Mouse (Mus musculus): ENCODE results near the gene Zbtb17. TPM values are rescaled to one million over a fixed set of nuclear protein-coding genes. Genes with fewer than 3 reads are reported as not detected.
A peak's percentile ranks its signal among the peaks of the same experiment; 100 is the strongest.

The Zbtb17 gene
- polyA plus RNA-seq, 1 experiment from 2014 or later = 29.5 TPM

GRCm38 (mm10) chr4:141423691-141424431 lies 20.6 kb upstream of the Zbtb17 start:
- no peaks in the 10 kb centered on the region for H3K36me3 ChIP-seq (replicated peaks; ENCODE audit: control insufficient read depth, insufficient read depth)
- no peak overlapping the region for H3K27ac ChIP-seq
- no peak overlapping the region for H3K9ac ChIP-seq
- WGBS = 89% methylated on average over 13 of the region's 13 CpGs
- H3K4me2 ChIP-seq (replicated peaks) = no peak overlapping the region
- DNase-seq (ENCODE audit: low spot score) (no peak), ATAC-seq (ENCODE audit: low FRiP score) (no peak)
- no peaks in the 10 kb centered on the region for H3K27me3 ChIP-seq (ENCODE audit: control insufficient read depth, insufficient read depth, low read length)
- H3K9me3 ChIP-seq (ENCODE audit: control insufficient read depth, low read length) = no peaks in the 10 kb centered on the region
- H3K4me3 ChIP-seq (replicated peaks; ENCODE audit: low read length) = no peak overlapping the region
- H3K4me1 ChIP-seq (replicated peaks; ENCODE audit: control insufficient read depth, insufficient read depth, low read length) = no peaks in the 10 kb centered on the region; the same call in 1 of the 2 replicates

- Histone ChIP-seq H3K27ac (peak overlapping the region; percentile 28; the same call in 1 of the 2 replicates), H3K4me2 (replicated peaks) (peak overlapping the region; percentile 86), H3K9ac (peak overlapping the region; percentile 60), H3K4me1 (replicated peaks; ENCODE audit: control insufficient read depth, insufficient read depth, low read length) (no peaks in the 10 kb centered on the region; the same call in 1 of the 2 replicates), H3K36me3 (replicated peaks; ENCODE audit: control insufficient read depth, insufficient read depth) (no peaks in the 10 kb centered on the region), H3K9me3 (ENCODE audit: control insufficient read depth, low read length) (no peaks in the 10 kb centered on the region), H3K4me3 (replicated peaks; ENCODE audit: low read length) (peak overlapping the region; percentile 43), H3K27me3 (ENCODE audit: control insufficient read depth, insufficient read depth, low read length) (no peaks in the 10 kb centered on the region)
- peak; percentile 90 for ATAC-seq (ENCODE audit: low FRiP score)
- DNase-seq (ENCODE audit: low spot score) = peak; percentile 66
- 4% methylated on average over 36 of the region's 36 CpGs for WGBS
Measured at GRCm38 (mm10) chr4:141425484-141426479, 18.7 kb upstream of the Zbtb17 start.

- DNase-seq (ENCODE audit: low spot score) = no peak
- Histone ChIP-seq H3K27me3 (ENCODE audit: control insufficient read depth, insufficient read depth, low read length) (no peaks in the 10 kb centered on the region), H3K4me1 (replicated peaks; ENCODE audit: control insufficient read depth, insufficient read depth, low read length) (no peaks in the 10 kb centered on the region; the same call in 1 of the 2 replicates), H3K27ac (no peak overlapping the region), H3K4me3 (replicated peaks; ENCODE audit: low read length) (no peak overlapping the region), H3K36me3 (replicated peaks; ENCODE audit: control insufficient read depth, insufficient read depth) (no peaks in the 10 kb centered on the region), H3K4me2 (replicated peaks) (0 out of 2 replicates have a peak overlapping the region, but pooled peaks have one; percentile 86), H3K9me3 (ENCODE audit: control insufficient read depth, low read length) (no peaks in the 10 kb centered on the region), H3K9ac (no peak overlapping the region)
- no peak for ATAC-seq (ENCODE audit: low FRiP score)
- WGBS = 83% methylated on average over 10 of the region's 10 CpGs
Measured at GRCm38 (mm10) chr4:141426796-141427745, 17.4 kb upstream of the Zbtb17 start.

GRCm38 (mm10) chr4:141427921-141428320 lies 16.5 kb upstream of the Zbtb17 start:
- Histone ChIP-seq H3K4me3 (replicated peaks; ENCODE audit: low read length) (no peak overlapping the region), H3K36me3 (replicated peaks; ENCODE audit: control insufficient read depth, insufficient read depth) (no peaks in the 10 kb centered on the region), H3K4me2 (replicated peaks) (no peak overlapping the region), H3K9me3 (ENCODE audit: control insufficient read depth, low read length) (no peaks in the 10 kb centered on the region), H3K27me3 (ENCODE audit: control insufficient read depth, insufficient read depth, low read length) (no peaks in the 10 kb centered on the region), H3K9ac (no peak overlapping the region), H3K27ac (no peak overlapping the region), H3K4me1 (replicated peaks; ENCODE audit: control insufficient read depth, insufficient read depth, low read length) (no peaks in the 10 kb centered on the region; the same call in 1 of the 2 replicates)
- 87% methylated on average over 13 of the region's 13 CpGs for WGBS
- DNase-seq (ENCODE audit: low spot score) (no peak), ATAC-seq (ENCODE audit: low FRiP score) (no peak)

GRCm38 (mm10) chr4:141429381-141429780 lies 15.1 kb upstream of the Zbtb17 start:
- Histone ChIP-seq H3K36me3 (replicated peaks; ENCODE audit: control insufficient read depth, insufficient read depth) (no peaks in the 10 kb centered on the region), H3K27ac (no peak overlapping the region), H3K4me2 (replicated peaks) (no peak overlapping the region), H3K27me3 (ENCODE audit: control insufficient read depth, insufficient read depth, low read length) (no peaks in the 10 kb centered on the region), H3K4me1 (replicated peaks; ENCODE audit: control insufficient read depth, insufficient read depth, low read length) (no peaks in the 10 kb centered on the region; the same call in 1 of the 2 replicates), H3K4me3 (replicated peaks; ENCODE audit: low read length) (no peak overlapping the region), H3K9ac (no peak overlapping the region), H3K9me3 (ENCODE audit: control insufficient read depth, low read length) (no peaks in the 10 kb centered on the region)
- DNase-seq (ENCODE audit: low spot score) (no peak), ATAC-seq (ENCODE audit: low FRiP score) (no peak)
- 81% methylated on average over 6 of the region's 6 CpGs for WGBS

GRCm38 (mm10) chr4:141429847-141430246 lies 14.6 kb upstream of the Zbtb17 start:
- no peak overlapping the region for H3K27ac ChIP-seq
- WGBS = 52% methylated on average over 9 of the region's 9 CpGs
- no peaks in the 10 kb centered on the region; the same call in 1 of the 2 replicates for H3K4me1 ChIP-seq (replicated peaks; ENCODE audit: control insufficient read depth, insufficient read depth, low read length)
- DNase-seq (ENCODE audit: low spot score) (no peak), ATAC-seq (ENCODE audit: low FRiP score) (no peak)
- no peak overlapping the region for H3K4me2 ChIP-seq (replicated peaks)
- no peaks in the 10 kb centered on the region for H3K9me3 ChIP-seq (ENCODE audit: control insufficient read depth, low read length)
- no peak overlapping the region for H3K4me3 ChIP-seq (replicated peaks; ENCODE audit: low read length)
- H3K36me3 ChIP-seq (replicated peaks; ENCODE audit: control insufficient read depth, insufficient read depth) = no peaks in the 10 kb centered on the region
- H3K27me3 ChIP-seq (ENCODE audit: control insufficient read depth, insufficient read depth, low read length) = no peaks in the 10 kb centered on the region
- H3K9ac ChIP-seq = no peak overlapping the region

- DNase-seq (ENCODE audit: low spot score) (peak; percentile 61), ATAC-seq (ENCODE audit: low FRiP score) (no peak)
- no peak overlapping the region for H3K4me3 ChIP-seq (replicated peaks; ENCODE audit: low read length)
- 48% methylated on average over 9 of the region's 9 CpGs for WGBS
- H3K4me1 ChIP-seq (replicated peaks; ENCODE audit: control insufficient read depth, insufficient read depth, low read length) = no peaks in the 10 kb centered on the region; the same call in 1 of the 2 replicates
- H3K9me3 ChIP-seq (ENCODE audit: control insufficient read depth, low read length) = no peaks in the 10 kb centered on the region
- no peaks in the 10 kb centered on the region for H3K27me3 ChIP-seq (ENCODE audit: control insufficient read depth, insufficient read depth, low read length)
- H3K36me3 ChIP-seq (replicated peaks; ENCODE audit: control insufficient read depth, insufficient read depth) = no peaks in the 10 kb centered on the region
- no peak overlapping the region for H3K27ac ChIP-seq
- H3K4me2 ChIP-seq (replicated peaks) = no peak overlapping the region
- H3K9ac ChIP-seq = no peak overlapping the region
Measured at GRCm38 (mm10) chr4:141430997-141431396, 13.5 kb upstream of the Zbtb17 start.

GRCm38 (mm10) chr4:141432666-141433065 lies 11.8 kb upstream of the Zbtb17 start:
- Histone ChIP-seq H3K36me3 (replicated peaks; ENCODE audit: control insufficient read depth, insufficient read depth) (no peaks in the 10 kb centered on the region), H3K9me3 (ENCODE audit: control insufficient read depth, low read length) (no peaks in the 10 kb centered on the region), H3K4me1 (replicated peaks; ENCODE audit: control insufficient read depth, insufficient read depth, low read length) (no peaks in the 10 kb centered on the region), H3K4me3 (replicated peaks; ENCODE audit: low read length) (no peak overlapping the region), H3K27ac (no peak overlapping the region), H3K27me3 (ENCODE audit: control insufficient read depth, insufficient read depth, low read length) (no peaks in the 10 kb centered on the region), H3K4me2 (replicated peaks) (no peak overlapping the region), H3K9ac (no peak overlapping the region)
- DNase-seq (ENCODE audit: low spot score) (no peak), ATAC-seq (ENCODE audit: low FRiP score) (no peak)
- WGBS = 64% methylated on average over 14 of the region's 14 CpGs
